Mouse (Mus musculus) liver, embryonic 14.5 days (tissue): ENCODE data around the gene Inpp1.

Experiments used
- CTCF ChIP-seq: IDR thresholded peaks from 2 replicates; pipeline ENCODE4 v1.5.1; 2016; ENCODE audit warnings: antibody characterized with exemption, low read depth, control low read depth
- EP300 ChIP-seq: IDR thresholded peaks from 2 replicates; pipeline ENCODE4 v1.6.1; 2016; ENCODE audit warnings: antibody characterized with exemption, low read depth

- TF ChIP-seq CTCF (no peak), EP300 (no peak)
These were observed 53.3 kb downstream of the Inpp1 start for GRCm38 (mm10) chr1:52763894-52764809.
